Mouse (Mus musculus): ENCODE data around the gene Grk6.
"Not testable (repeated sequence)": the region's sequence is repeated elsewhere in the genome, so short reads cannot be mapped to it uniquely, and the experiment has no call there.

The Grk6 gene

GRCm38 (mm10) chr13:55420018-55420932 is 24.6 kb upstream of the Grk6 start:
- in situ Hi-C loops (cut with MboI; ENCODE audit: low pct_unique_long_range_greater_than_20kb in 1 of 2, low sequenced_read_pairs in 2 of 2, unreplicated experiment in 1 of 2) = no loop called here

- in situ Hi-C loops (cut with MboI; ENCODE audit: low pct_unique_long_range_greater_than_20kb in 1 of 2, low sequenced_read_pairs in 2 of 2, unreplicated experiment in 1 of 2) = no loop called here
Measured at GRCm38 (mm10) chr13:55420933-55421800, 23.7 kb upstream of the Grk6 start.

- in situ Hi-C loops (cut with MboI; ENCODE audit: low pct_unique_long_range_greater_than_20kb in 1 of 2, low sequenced_read_pairs in 2 of 2, unreplicated experiment in 1 of 2) = no loop called here
Measured at GRCm38 (mm10) chr13:55426613-55427012, 18.3 kb upstream of the Grk6 start, which contains the start of gene F12. Gene F12 (minus strand): TSS chr13:55426793.

- in situ Hi-C loops (cut with MboI; ENCODE audit: low pct_unique_long_range_greater_than_20kb in 1 of 2, low sequenced_read_pairs in 2 of 2, unreplicated experiment in 1 of 2) = no loop called here
Measured at GRCm38 (mm10) chr13:55429226-55429888, 15.5 kb upstream of the Grk6 start.

GRCm38 (mm10) chr13:55430566-55430965 is 14.3 kb upstream of the Grk6 start:
- in situ Hi-C loops (cut with MboI; ENCODE audit: low pct_unique_long_range_greater_than_20kb in 1 of 2, low sequenced_read_pairs in 2 of 2, unreplicated experiment in 1 of 2) = no loop called here

GRCm38 (mm10) chr13:55431889-55432685 is 12.8 kb upstream of the Grk6 start:
- in situ Hi-C loops (cut with MboI; ENCODE audit: low pct_unique_long_range_greater_than_20kb in 1 of 2, low sequenced_read_pairs in 2 of 2, unreplicated experiment in 1 of 2) = no loop called here

- in situ Hi-C loops (cut with MboI; ENCODE audit: low pct_unique_long_range_greater_than_20kb in 1 of 2, low sequenced_read_pairs in 2 of 2, unreplicated experiment in 1 of 2) = not testable (repeated sequence)
Measured at GRCm38 (mm10) chr13:55437111-55437629, 7.7 kb upstream of the Grk6 start.

GRCm38 (mm10) chr13:55443799-55444285 is 1.0 kb upstream of the Grk6 start:
- in situ Hi-C loops (cut with MboI; ENCODE audit: low pct_unique_long_range_greater_than_20kb in 1 of 2, low sequenced_read_pairs in 2 of 2, unreplicated experiment in 1 of 2) = no loop called here

- in situ Hi-C loops (cut with MboI; ENCODE audit: low pct_unique_long_range_greater_than_20kb in 1 of 2, low sequenced_read_pairs in 2 of 2, unreplicated experiment in 1 of 2) = no loop called here
Measured at GRCm38 (mm10) chr13:55444286-55444936, 461 bp upstream of the Grk6 start.

- in situ Hi-C loops (cut with MboI; ENCODE audit: low pct_unique_long_range_greater_than_20kb in 1 of 2, low sequenced_read_pairs in 2 of 2, unreplicated experiment in 1 of 2) = no loop called here
Measured at GRCm38 (mm10) chr13:55445361-55446091, 654 bp downstream of the Grk6 start.

- in situ Hi-C loops (cut with MboI; ENCODE audit: low pct_unique_long_range_greater_than_20kb in 1 of 2, low sequenced_read_pairs in 2 of 2, unreplicated experiment in 1 of 2) = no loop called here
Measured at GRCm38 (mm10) chr13:55446483-55447105, 1.7 kb downstream of the Grk6 start.

GRCm38 (mm10) chr13:55447543-55447943 is 2.7 kb downstream of the Grk6 start:
- in situ Hi-C loops (cut with MboI; ENCODE audit: low pct_unique_long_range_greater_than_20kb in 1 of 2, low sequenced_read_pairs in 2 of 2, unreplicated experiment in 1 of 2) = no loop called here

- in situ Hi-C loops (cut with MboI; ENCODE audit: low pct_unique_long_range_greater_than_20kb in 1 of 2, low sequenced_read_pairs in 2 of 2, unreplicated experiment in 1 of 2) = no loop called here
Measured at GRCm38 (mm10) chr13:55448131-55448530, 3.3 kb downstream of the Grk6 start.

GRCm38 (mm10) chr13:55449205-55449604 is 4.3 kb downstream of the Grk6 start:
- in situ Hi-C loops (cut with MboI; ENCODE audit: low pct_unique_long_range_greater_than_20kb in 1 of 2, low sequenced_read_pairs in 2 of 2, unreplicated experiment in 1 of 2) = no loop called here

- in situ Hi-C loops (cut with MboI; ENCODE audit: low pct_unique_long_range_greater_than_20kb in 1 of 2, low sequenced_read_pairs in 2 of 2, unreplicated experiment in 1 of 2) = no loop called here
Measured at GRCm38 (mm10) chr13:55449679-55450441, 5.0 kb downstream of the Grk6 start.

Data from mouse embryonic stem cell (cell line).